Mouse (Mus musculus) midbrain, embryonic 10.5 days (tissue): ENCODE data around the gene 5430427O19Rik. TPM values are rescaled to one million over a fixed set of nuclear protein-coding genes. Genes with fewer than 3 reads are reported as not detected.

ENCODE experiments used
- DNase-seq: peaks from one replicate; pipeline ENCODE4 v3.0.0-alpha.2; 2017; ENCODE audit warnings: low spot score
- H3K27ac ChIP-seq: fragments of 300-500 bp; sonication (generic); replicated peaks from 2 replicates; pipeline ENCODE4 v1.5.1; 2016; ENCODE audit warnings: mild to moderate bottlenecking
- H3K27me3 ChIP-seq: fragments of 300-500 bp; sonication (generic); 2 replicates; pipeline ENCODE4 v1.6.1; 2016; ENCODE audit warnings: low read depth, mild to moderate bottlenecking; ENCODE audit not compliant: poor library complexity, severe bottlenecking
- H3K36me3 ChIP-seq: fragments of 300-500 bp; sonication (generic); 2 replicates; pipeline ENCODE4 v1.6.1; 2016; ENCODE audit warnings: mild to moderate bottlenecking, moderate library complexity
- H3K4me1 ChIP-seq: fragments of 300-500 bp; sonication (generic); 2 replicates; pipeline ENCODE4 v1.6.1; 2016
- H3K4me3 ChIP-seq: fragments of 300-500 bp; sonication (generic); 2 replicates; pipeline ENCODE4 v1.5.1; 2016; ENCODE audit warnings: mild to moderate bottlenecking, moderate library complexity
- H3K9me3 ChIP-seq: fragments of 300-500 bp; sonication (generic); replicated peaks from 2 replicates; pipeline ENCODE4 v1.6.1; 2016; ENCODE audit warnings: mild to moderate bottlenecking
- WGBS: fragments of 180-500 bp; shearing (Covaris S2); methylation state at CpG from one replicate; pipeline ENCODE4 v1.1.7; 2016; 5-methylcytosine and 5-hydroxymethylcytosine counted together
- polyA plus RNA-seq: library from polyadenylated mRNA; unstranded; fragments of >200 nt; fragmentation: Nextera tagmentation; extraction: Ambion mirVana; gene quantifications from 2 replicates; pipeline ENCODE4 v1.2.1, GENCODE M21; 2016

5430427O19Rik gene
- polyA plus RNA-seq: 0.04 and 0.07 TPM in 2 replicates

DNA sequence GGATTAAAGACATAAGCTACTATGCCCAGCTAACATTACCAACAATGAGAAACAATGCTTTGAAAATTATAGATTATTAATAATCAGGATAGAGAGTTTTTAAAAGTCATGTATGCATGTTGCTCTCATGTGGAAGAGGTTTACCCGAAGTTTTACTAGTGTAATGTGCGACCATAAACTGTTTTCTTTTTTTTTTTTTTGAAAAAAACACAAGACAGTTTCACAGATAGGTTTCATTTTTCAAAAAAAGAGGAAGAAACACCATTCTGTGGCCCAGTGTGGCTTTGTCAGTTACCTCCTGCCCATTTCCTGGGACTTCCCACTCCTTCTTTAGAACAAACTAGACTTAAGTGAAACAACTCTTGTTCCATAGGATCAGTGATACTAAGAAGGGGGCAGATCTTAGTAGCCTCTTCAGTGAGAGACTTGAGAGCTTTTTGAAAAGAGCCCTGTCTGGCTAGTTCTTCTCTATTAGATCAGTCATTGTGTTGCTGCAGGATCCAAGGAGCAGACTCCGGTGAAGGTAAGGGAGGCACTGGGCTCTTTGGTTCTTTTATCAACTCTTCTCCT is at the start of gene 5430427O19Rik:
5430427O19Rik (plus strand) TSS at position 441 of the 570 bp plus-strand sequence.
- Histone ChIP-seq H3K4me3 (no peak within 1 kb of the TSS), H3K4me1 (no peaks in the 10 kb centered on the region), H3K36me3 (no peaks in the 10 kb centered on the region), H3K9me3 (no peaks in the 10 kb centered on the region), H3K27ac (no peak within 1 kb of the TSS), H3K27me3 (no peaks in the 10 kb centered on the region)
- WGBS: 85% methylated on average over 3 of the region's 3 CpGs
- no peak for DNase-seq

DNA sequence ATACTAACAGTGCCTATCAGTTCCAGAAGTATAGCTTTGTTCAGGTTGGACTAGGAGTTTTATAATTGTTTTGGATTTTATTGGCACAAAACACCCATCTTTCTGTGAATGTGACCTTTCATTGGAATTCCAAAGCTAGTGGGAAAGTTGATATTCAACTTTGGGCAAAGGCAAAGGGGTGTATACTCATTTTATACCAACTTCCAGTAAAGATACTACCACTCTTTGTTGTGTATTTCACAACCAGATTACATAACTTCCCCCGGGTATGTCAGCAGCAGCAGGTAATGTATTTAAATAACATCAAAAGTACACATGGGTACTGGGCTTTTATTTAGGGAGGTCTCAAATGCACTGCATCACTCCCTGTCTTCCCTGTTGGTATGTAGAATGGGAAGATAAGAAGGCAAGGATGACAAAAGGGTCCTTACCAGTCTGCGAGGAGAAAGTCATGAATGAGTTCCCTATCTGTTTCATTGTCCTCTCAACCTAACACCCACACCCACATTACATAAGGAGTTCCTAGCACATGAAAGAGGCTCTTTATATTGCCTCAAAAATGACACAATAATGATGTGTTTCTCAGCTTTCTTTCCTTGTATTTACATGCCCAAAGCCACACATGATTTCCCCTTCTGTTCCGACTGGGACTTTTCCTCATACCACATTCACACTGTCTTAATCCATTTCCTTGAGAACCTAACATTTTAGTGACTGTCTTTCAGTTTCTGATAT is 42.3 kb upstream of the 5430427O19Rik start:
- Histone ChIP-seq H3K27me3 (no peaks in the 10 kb centered on the region), H3K27ac (no peak overlapping the region), H3K9me3 (no peaks in the 10 kb centered on the region), H3K4me1 (peaks cover 5% of the 10 kb centered on the region; the same call in 1 of the 2 replicates), H3K36me3 (no peaks in the 10 kb centered on the region), H3K4me3 (no peak overlapping the region)
- WGBS: 87% methylated on average over 3 of the region's 3 CpGs
- no peak for DNase-seq

DNA sequence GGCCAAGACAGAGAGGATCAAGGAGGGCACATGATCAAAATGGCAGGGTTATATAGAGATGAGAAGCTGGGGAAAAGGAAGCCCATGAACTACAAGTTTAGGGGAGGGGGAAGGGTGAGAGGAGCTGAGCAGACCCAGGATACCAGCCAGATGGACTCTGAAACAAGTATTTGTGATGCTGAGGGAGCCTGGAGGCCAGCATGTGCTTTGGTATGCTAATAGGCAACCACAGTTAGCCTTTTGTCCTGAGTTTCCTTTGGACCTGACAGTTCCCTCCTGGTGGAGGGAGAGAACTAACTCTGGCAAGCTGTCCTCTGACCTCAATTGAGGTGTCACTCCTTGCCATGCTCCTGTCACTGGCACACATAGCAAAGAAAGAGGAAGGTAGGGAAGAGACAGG is 41.2 kb upstream of the 5430427O19Rik start:
- Histone ChIP-seq H3K36me3 (no peaks in the 10 kb centered on the region), H3K27ac (no peak overlapping the region), H3K4me3 (no peak overlapping the region), H3K9me3 (no peaks in the 10 kb centered on the region), H3K27me3 (no peaks in the 10 kb centered on the region), H3K4me1 (peaks cover 5% of the 10 kb centered on the region; the same call in 1 of the 2 replicates)
- DNase-seq: no peak

DNA sequence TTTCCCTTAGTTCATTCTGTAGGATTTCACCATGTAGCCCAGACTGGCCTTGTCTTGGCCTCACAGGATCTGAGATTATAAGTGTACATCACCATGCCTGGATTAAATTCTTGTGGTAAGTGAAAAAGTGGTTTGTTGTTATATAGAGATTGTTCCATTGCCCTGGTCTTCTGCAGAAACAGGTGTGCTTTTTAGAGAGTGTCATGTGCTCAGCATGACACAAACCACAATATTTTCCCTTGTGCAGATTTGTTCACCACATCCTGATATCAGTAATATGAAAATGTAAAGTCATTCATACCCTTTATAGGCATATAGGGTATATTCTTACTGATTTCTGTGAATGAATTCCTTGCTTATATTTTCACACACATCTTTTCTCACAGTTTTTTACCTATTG is 31.0 kb upstream of the 5430427O19Rik start:
- H3K4me1 ChIP-seq: no peaks in the 10 kb centered on the region
- no peak for DNase-seq
- H3K27me3 ChIP-seq: no peaks in the 10 kb centered on the region
- no peaks in the 10 kb centered on the region for H3K36me3 ChIP-seq
- H3K9me3 ChIP-seq: no peaks in the 10 kb centered on the region
- no peak overlapping the region for H3K4me3 ChIP-seq
- H3K27ac ChIP-seq: no peak overlapping the region

DNA sequence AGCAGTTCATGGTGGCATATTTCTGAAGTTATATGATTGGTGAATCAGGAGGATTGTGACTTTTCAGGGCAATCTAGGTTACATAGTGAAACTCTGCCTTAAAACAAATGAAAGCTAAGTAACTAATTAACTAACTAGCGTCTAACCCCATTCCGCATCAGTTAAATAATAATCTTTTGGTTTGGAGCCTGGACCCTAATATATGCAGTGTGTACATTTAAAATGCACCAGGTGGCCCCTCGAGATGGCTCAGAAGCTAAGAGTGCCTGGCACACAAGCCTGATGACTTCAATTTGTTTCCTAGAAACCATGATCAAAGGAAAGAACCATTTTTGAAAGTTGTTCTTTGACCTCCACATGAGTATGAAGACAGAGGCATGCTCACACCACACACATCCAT is 14.2 kb upstream of the 5430427O19Rik start:
- no peaks in the 10 kb centered on the region for H3K36me3 ChIP-seq
- no peak overlapping the region for H3K27ac ChIP-seq
- no peaks in the 10 kb centered on the region for H3K4me1 ChIP-seq
- H3K4me3 ChIP-seq: no peak overlapping the region
- DNase-seq: no peak
- H3K9me3 ChIP-seq: no peaks in the 10 kb centered on the region
- WGBS: 81% methylated on average over 3 of the region's 3 CpGs
- H3K27me3 ChIP-seq: no peaks in the 10 kb centered on the region

DNA sequence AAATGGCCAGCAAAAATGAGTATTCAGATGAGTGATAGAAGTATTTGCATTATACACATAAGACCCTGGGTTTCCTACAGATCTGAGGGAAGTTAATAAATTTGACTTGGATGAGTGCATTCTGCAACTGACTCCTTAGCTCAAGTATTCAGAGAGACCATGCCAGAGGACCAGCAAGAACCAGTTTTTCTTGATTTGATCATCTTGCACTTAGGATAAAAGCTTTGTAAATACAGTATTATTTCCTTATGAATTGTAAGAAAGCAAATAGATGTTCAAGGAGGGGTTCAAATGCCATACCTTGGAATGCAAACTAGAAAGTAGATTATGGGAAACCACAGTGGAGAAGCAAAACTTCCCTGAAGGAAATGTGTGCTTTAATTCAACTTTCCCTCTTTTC is 13.0 kb upstream of the 5430427O19Rik start:
- H3K4me1 ChIP-seq: no peaks in the 10 kb centered on the region
- no peaks in the 10 kb centered on the region for H3K27me3 ChIP-seq
- no peak overlapping the region for H3K27ac ChIP-seq
- H3K9me3 ChIP-seq: no peaks in the 10 kb centered on the region
- H3K36me3 ChIP-seq: no peaks in the 10 kb centered on the region
- DNase-seq: no peak
- no peak overlapping the region for H3K4me3 ChIP-seq

DNA sequence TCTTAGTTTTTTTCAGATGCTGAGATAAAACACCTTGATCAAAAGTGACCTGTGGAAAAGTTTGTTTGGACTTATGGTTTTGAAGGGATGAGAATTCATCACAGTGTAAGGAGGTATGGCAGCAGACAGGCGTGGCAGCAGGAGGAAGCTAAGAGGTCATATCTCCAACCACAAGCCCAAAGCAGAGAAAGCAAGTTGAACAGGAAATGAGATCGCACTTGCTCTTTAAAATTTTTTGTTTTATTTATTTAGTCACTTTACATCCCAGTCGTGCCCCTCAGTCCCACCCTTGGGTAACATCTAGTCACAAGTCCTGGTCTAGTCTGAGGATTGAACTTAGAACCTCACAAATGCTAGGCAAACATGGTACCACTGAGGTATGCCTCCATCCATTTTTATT is 2.1 kb upstream of the 5430427O19Rik start:
- no peaks in the 10 kb centered on the region for H3K9me3 ChIP-seq
- H3K36me3 ChIP-seq: no peaks in the 10 kb centered on the region
- no peaks in the 10 kb centered on the region for H3K27me3 ChIP-seq
- H3K27ac ChIP-seq: no peak overlapping the region
- WGBS: 76% methylated on average over 3 of the region's 3 CpGs
- no peaks in the 10 kb centered on the region for H3K4me1 ChIP-seq
- no peak for DNase-seq
- H3K4me3 ChIP-seq: no peak overlapping the region

DNA sequence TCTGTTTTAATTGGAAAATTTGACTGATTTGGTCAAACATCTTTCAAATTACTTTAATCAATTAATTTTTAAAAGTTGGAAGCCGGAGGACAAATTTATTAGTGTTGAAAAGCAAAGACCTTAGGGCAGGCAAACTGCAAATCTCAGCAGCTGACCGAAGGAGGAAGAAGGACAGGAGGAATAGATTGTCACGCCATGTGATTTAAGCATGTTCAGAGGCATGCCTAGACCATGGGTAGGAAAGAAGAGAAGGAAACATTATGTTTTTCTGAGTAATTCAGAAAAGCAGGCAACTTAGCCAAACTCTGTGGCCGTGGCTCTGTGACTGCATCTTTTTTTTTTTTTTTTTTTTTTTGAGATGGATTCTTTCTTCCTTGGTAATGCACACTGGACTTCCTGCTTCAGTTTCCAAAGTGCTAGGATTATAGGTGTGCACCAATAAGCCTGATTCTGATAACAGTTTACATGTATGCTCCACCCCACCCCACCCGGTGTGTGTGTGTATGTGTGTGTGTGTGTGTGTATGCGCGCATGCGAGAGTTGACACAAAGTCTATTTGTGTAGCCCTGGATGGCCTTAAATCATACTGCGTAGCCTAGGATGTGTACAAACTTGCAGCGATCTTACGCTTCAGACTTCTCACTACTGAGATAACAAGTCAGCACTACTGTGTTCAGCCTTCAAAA is 1.4 kb downstream of the 5430427O19Rik start:
- DNase-seq: no peak
- H3K27ac ChIP-seq: no peak overlapping the region
- 93% methylated on average over 11 of the region's 11 CpGs for WGBS
- no peaks in the 10 kb centered on the region for H3K9me3 ChIP-seq
- H3K4me3 ChIP-seq: no peak overlapping the region
- no peaks in the 10 kb centered on the region for H3K27me3 ChIP-seq
- no peaks in the 10 kb centered on the region for H3K4me1 ChIP-seq
- no peaks in the 10 kb centered on the region for H3K36me3 ChIP-seq

DNA sequence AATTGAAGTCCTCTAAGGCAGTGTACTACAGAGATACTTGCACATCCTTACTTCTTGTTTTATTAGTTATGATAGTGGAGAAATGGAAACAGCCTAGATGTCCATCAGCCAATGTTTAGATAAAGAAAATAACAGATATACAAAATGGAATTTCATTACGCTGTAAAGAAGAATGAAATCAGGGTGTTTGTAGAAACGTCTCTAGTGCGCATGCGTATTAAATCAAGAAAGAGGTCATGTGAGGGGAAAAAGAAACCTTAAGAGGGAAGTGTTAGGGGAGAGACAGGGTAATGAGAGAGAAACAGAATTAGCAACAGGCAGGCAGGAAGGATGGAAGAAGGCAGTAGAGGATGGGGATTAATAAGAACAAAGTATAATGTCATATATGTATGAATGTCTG is 4.2 kb downstream of the 5430427O19Rik start:
- H3K9me3 ChIP-seq: no peaks in the 10 kb centered on the region
- H3K27me3 ChIP-seq: no peaks in the 10 kb centered on the region
- H3K4me1 ChIP-seq: no peaks in the 10 kb centered on the region
- no peak for DNase-seq
- H3K27ac ChIP-seq: no peak overlapping the region
- no peak overlapping the region for H3K4me3 ChIP-seq
- 92% methylated on average over 4 of the region's 4 CpGs for WGBS
- no peaks in the 10 kb centered on the region for H3K36me3 ChIP-seq

DNA sequence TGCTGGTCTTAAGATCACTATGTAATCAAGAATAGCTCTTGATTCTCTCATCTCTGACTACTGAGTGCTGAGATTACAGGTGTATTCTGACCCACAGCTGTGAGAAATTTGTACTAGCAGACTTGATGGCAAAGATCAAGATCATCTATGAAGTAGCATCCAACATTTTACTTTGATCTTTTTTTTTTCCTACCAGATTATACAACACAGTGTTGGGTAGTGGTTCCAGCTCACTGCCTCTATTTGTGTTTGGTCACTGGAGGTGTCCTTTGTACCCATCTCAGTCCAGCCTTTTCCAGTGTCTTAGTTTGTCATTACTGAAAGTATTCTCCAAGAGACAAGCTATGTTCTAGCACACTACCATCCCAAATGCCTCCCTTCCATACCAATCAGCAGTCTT is 5.8 kb downstream of the 5430427O19Rik start:
- H3K4me3 ChIP-seq: no peak overlapping the region
- H3K9me3 ChIP-seq: no peaks in the 10 kb centered on the region
- DNase-seq: no peak
- H3K36me3 ChIP-seq: no peaks in the 10 kb centered on the region
- H3K4me1 ChIP-seq: no peaks in the 10 kb centered on the region
- no peaks in the 10 kb centered on the region for H3K27me3 ChIP-seq
- H3K27ac ChIP-seq: no peak overlapping the region

DNA sequence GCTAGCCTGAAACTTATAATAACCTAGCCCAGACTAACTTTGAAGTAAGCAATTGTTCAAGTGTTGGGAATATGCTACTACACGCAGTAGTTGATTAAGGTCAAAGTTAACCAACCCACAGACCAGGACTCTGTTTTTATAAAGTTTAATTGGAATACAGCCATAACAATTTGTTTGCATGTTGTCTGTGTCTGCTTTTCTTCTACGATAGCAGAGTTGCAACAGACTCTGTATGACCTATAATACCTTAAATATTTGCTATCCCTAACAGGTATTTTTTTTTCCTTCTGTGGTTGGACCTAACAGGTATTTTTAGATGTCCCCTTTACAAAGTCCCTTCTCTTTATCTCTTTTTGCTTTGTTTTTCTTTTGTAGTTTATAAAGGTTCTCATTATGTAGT is 7.6 kb downstream of the 5430427O19Rik start:
- Histone ChIP-seq H3K27ac (no peak overlapping the region), H3K27me3 (no peaks in the 10 kb centered on the region), H3K9me3 (no peaks in the 10 kb centered on the region), H3K36me3 (no peaks in the 10 kb centered on the region), H3K4me3 (no peak overlapping the region), H3K4me1 (no peaks in the 10 kb centered on the region)
- no peak for DNase-seq
- 83% methylated on average over 2 of the region's 2 CpGs for WGBS

DNA sequence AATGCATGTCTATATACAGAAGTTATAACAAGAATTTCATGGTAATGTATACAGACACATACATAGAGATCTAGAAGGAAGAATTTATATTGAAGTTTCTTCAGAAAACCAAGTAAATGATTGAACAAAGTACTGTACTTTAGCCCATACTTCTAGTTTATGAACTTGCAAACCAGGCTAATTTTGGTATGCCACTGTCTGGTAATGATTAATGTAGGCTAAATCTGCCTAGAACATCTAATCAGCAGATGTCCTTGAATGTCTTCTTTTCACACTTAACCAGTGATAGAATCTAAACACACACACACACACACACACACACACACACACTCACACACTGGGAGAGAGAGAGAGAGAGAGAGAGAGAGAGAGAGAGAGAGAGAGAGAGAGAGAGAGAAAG is 8.1 kb downstream of the 5430427O19Rik start:
- no peaks in the 10 kb centered on the region for H3K36me3 ChIP-seq
- no peaks in the 10 kb centered on the region for H3K9me3 ChIP-seq
- H3K27me3 ChIP-seq: no peaks in the 10 kb centered on the region
- DNase-seq: no peak
- no peaks in the 10 kb centered on the region for H3K4me1 ChIP-seq
- no peak overlapping the region for H3K4me3 ChIP-seq
- no peak overlapping the region for H3K27ac ChIP-seq

DNA sequence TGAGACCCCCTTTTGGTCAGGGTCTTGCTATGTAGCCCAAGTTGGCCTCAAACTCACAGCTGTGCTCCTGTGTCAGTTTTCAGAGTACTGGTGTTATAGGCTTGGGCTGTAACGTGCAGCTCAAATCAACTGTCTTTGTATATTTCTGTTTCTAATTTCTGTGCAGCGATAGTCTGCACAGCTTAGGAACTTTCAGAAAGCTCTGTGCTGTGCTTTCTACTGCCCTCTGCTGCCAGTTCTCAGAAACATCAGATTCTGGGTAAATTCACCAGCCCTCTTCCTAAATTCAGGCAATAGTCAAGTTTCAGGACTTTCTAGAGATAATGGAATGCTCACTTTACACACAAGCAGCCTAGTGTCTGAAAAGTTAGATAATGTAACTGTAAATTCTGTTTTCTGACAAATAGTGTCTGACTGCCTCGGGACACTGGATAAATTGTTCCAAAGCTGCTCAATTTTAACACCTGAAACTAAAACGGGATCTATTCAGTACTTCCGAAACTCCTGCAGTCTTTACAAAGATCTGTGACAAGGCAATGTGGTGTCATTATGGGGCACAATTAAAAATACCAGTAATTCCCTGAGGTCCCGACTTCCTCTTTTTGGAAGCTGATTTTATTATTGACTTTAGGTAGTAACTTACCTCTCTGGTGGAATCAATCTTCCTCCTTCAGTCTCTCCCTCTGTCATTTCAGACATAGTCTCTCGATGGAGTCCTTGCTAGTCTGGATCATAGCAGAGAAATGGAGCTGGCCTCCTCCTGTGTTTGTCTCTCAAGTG is 9.2 kb downstream of the 5430427O19Rik start:
- WGBS: 69% methylated on average over 7 of the region's 7 CpGs
- no peak for DNase-seq
- Histone ChIP-seq H3K4me1 (no peaks in the 10 kb centered on the region), H3K36me3 (no peaks in the 10 kb centered on the region), H3K27ac (no peak overlapping the region), H3K9me3 (no peaks in the 10 kb centered on the region), H3K4me3 (no peak overlapping the region), H3K27me3 (no peaks in the 10 kb centered on the region)
